Mouse (Mus musculus) mouse embryonic stem cell (cell line): ENCODE measurements around the gene Gm11549.

ENCODE experiments used
- in situ Hi-C, 2 experiments: fragments of 300-500 bp; cut with MboI; formaldehyde crosslinking; loops; 1 replicate in 1 of 2; 3 replicates in 1 of 2; pipeline ENCODE4 v1.14.3; 2019 to 2020; ENCODE audit warnings: low sequenced_read_pairs in 2 of 2, low pct_unique_long_range_greater_than_20kb in 1 of 2, mixed read lengths in 1 of 2; ENCODE audit not compliant: unreplicated experiment in 1 of 2

Gm11549 gene

GRCm38 (mm10) chr3:36521073-36522060 lies at the start of gene Gm11549:
Gm11549 (minus strand) TSS chr3:36521813.
- in situ Hi-C loops, result no loop called here

GRCm38 (mm10) chr3:36569836-36570235 lies 48.2 kb upstream of the Gm11549 start:
- in situ Hi-C loops, result no loop called here

GRCm38 (mm10) chr3:36563666-36564065 lies 42.1 kb upstream of the Gm11549 start:
- in situ Hi-C loops, result no loop called here

GRCm38 (mm10) chr3:36559606-36560005 lies 38.0 kb upstream of the Gm11549 start:
- in situ Hi-C loops, result no loop called here

GRCm38 (mm10) chr3:36557601-36558000 lies 36.0 kb upstream of the Gm11549 start:
- in situ Hi-C loops, result no loop called here

- in situ Hi-C loops, result no loop called here
Measured at GRCm38 (mm10) chr3:36552406-36553047, 30.9 kb upstream of the Gm11549 start, which contains the start of gene Exosc9. Exosc9 (plus strand) TSS chr3:36552606.

GRCm38 (mm10) chr3:36551851-36552384 lies 30.3 kb upstream of the Gm11549 start:
- in situ Hi-C loops, result no loop called here

- in situ Hi-C loops, result no loop called here
Measured at GRCm38 (mm10) chr3:36551343-36551742, 29.7 kb upstream of the Gm11549 start.

- in situ Hi-C loops, result no loop called here
Measured at GRCm38 (mm10) chr3:36544961-36545360, 23.3 kb upstream of the Gm11549 start.

GRCm38 (mm10) chr3:36541399-36541798 lies 19.8 kb upstream of the Gm11549 start:
- in situ Hi-C loops, result no loop called here

- in situ Hi-C loops, result no loop called here
Measured at GRCm38 (mm10) chr3:36540756-36541155, 19.1 kb upstream of the Gm11549 start.

- in situ Hi-C loops, result no loop called here
Measured at GRCm38 (mm10) chr3:36537701-36538470, 16.3 kb upstream of the Gm11549 start.

- in situ Hi-C loops, result no loop called here
Measured at GRCm38 (mm10) chr3:36536041-36536440, 14.4 kb upstream of the Gm11549 start.

- in situ Hi-C loops, result no loop called here
Measured at GRCm38 (mm10) chr3:36533201-36533672, 11.6 kb upstream of the Gm11549 start.

- in situ Hi-C loops, result no loop called here
Measured at GRCm38 (mm10) chr3:36532738-36533137, 11.1 kb upstream of the Gm11549 start.

GRCm38 (mm10) chr3:36531979-36532542 lies 10.4 kb upstream of the Gm11549 start:
- in situ Hi-C loops, result no loop called here

GRCm38 (mm10) chr3:36531242-36531641 lies 9.6 kb upstream of the Gm11549 start:
- in situ Hi-C loops, result no loop called here

GRCm38 (mm10) chr3:36530781-36531180 lies 9.2 kb upstream of the Gm11549 start:
- in situ Hi-C loops, result no loop called here
